Mouse (Mus musculus): ENCODE data around the gene Cartpt.
"Not testable (repeated sequence)": the region's sequence is repeated elsewhere in the genome, so short reads cannot be mapped to it uniquely, and the experiment has no call there.

The Cartpt gene

DNA sequence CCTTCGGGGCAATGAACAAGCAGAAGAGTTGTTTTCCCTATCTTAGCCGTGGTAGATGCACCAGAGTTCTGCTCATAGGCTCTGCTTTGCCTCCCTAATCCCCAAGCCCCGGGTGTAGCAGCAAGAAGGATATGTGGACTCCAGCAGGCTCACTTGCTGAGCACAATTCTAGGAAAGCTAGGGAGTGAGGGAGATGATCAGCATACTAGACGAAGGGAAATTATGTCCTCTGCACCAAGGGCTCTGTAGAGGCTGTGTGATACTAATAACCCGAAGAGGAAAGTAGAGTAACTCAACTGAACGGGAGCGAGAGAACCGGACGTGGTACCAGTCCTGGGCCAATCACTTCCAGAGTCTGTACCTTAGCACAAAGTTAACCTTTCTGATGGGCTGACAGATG is at the start of gene Cartpt:
Cartpt (minus strand) TSS at position 127 of the 400 bp plus-strand sequence.
- in situ Hi-C loops (cut with MboI; ENCODE audit: low pct_unique_long_range_greater_than_20kb in 1 of 2, low sequenced_read_pairs in 2 of 2, unreplicated experiment in 1 of 2) = no loop called here

DNA sequence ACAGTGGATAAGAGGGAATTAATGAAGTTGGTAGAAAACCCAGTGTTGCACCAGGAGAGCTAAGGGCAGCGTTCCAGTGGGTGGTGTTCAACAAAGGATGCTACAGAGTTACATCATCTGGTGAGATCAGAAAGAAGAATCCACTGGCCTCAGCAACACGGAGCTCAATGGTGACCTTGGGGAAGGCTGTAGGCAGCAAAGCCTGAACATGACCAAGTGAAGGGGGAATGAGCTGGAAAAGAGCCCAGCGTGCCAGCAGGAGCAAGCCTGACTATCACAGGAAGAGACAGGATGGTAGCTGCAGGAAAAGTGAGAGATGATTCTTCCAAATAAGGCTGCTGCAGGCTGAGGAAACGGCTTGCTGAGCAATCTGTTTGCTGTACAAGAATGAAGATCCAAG is 46.5 kb upstream of the Cartpt start:
- in situ Hi-C loops (cut with MboI; ENCODE audit: low pct_unique_long_range_greater_than_20kb in 1 of 2, low sequenced_read_pairs in 2 of 2, unreplicated experiment in 1 of 2) = no loop called here

DNA sequence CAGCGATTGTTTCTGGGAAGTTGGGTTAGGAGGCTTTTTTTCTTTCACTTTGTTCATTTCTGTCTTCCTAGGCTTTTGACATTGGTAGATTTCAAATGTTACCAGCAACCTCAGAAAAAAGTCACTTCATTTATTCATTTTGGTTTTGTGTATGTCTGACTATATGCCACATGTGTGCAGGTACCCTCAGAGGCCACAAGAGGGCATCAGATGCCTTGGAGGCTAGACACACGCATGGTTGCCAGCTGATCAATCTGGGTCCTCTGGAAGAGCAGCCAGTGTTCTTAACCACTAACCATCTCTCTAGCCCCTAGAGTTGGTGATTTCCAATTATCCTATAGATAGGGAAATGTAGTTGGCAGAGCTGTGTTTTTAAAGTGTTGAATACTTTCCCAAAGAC is 42.6 kb upstream of the Cartpt start:
- in situ Hi-C loops (cut with MboI; ENCODE audit: low pct_unique_long_range_greater_than_20kb in 1 of 2, low sequenced_read_pairs in 2 of 2, unreplicated experiment in 1 of 2) = no loop called here

DNA sequence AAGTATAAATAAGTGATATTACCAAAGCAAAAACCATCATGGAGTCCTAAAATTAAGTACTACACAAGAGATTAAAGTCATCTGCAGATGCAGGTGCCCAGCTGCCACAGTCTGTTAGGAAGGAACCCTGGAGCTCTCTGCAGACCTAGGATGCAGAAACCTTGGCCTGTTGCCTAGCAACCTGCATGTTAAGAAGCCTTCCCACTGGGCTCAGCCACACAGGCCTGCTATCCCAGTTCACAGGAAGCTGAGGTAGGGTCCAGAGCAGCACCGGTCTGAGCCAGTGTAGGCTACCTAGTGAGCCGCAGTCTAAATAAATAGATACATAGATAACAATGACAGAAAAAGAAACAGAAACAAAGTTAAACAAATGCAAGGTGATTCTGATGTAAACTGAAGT is 39.7 kb upstream of the Cartpt start:
- in situ Hi-C loops (cut with MboI; ENCODE audit: low pct_unique_long_range_greater_than_20kb in 1 of 2, low sequenced_read_pairs in 2 of 2, unreplicated experiment in 1 of 2) = no loop called here

DNA sequence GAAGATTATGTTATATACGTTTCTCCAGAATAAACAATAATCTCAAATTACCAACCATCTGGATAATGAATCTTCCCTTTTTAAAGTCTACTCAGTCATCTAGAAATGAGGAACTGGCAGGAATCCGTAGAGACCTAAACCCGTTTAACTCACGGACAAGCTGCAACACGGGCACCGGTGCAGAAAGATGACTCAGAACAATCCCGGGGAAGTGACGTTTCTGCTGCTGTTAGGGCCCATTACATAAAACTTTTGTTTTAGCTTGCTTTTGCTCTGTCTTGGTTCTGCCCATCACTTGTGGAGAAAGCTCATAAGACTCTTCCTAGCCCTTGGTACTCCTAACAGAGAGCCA is 38.4 kb upstream of the Cartpt start:
- in situ Hi-C loops (cut with MboI; ENCODE audit: low pct_unique_long_range_greater_than_20kb in 1 of 2, low sequenced_read_pairs in 2 of 2, unreplicated experiment in 1 of 2) = no loop called here

DNA sequence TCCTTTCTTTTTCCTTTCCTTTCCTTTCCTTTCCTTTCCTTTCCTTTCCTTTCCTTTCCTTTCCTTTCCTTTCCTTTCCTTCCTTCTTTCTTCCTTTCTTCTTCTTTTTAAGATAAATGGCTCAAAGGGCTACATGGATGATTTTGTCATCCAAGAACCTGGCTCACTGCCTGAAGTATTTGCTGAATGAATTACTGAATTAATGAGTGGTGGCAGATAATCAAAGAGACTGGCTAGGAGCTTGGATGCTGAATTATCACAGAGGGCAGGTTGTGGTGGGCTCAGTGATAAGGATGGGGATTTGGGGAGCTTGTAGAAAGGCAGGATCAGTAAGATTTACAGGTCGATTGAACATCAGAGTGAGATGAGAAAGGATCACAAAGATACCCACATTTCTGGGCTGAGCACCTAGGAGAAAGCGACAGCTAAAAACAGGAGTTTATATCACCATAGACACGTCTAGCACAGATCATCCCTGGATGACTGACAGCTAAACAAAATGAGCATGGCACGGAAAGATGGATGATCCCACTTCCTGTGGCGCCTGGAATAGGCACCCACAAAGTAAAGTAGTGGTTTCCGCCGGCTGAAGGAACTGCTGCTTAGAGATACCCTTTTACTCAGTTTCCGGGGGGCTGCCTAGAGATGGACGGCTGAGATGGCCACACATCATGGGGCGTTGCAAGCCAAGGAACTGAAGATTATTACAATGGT is 37.9 kb upstream of the Cartpt start:
- in situ Hi-C loops (cut with MboI; ENCODE audit: low pct_unique_long_range_greater_than_20kb in 1 of 2, low sequenced_read_pairs in 2 of 2, unreplicated experiment in 1 of 2) = no loop called here

DNA sequence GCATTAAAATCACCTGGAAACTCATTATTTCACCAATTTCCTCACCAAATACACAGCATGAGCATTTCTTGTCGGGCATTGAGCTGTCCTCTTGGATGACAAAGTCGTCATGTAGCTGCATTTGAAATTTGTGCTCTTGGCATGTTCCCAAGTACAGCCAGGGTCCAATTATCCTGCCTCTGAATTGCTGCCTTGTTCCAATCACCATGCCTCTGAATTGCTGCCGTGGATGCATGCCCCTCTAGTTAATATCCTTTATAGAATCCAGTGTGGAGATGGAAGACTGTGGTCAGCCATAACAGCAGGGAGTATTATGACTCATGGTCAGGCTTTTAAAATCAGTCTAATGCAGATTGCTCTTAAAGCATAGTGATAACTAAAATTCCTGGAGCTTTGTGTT is 36.9 kb upstream of the Cartpt start:
- in situ Hi-C loops (cut with MboI; ENCODE audit: low pct_unique_long_range_greater_than_20kb in 1 of 2, low sequenced_read_pairs in 2 of 2, unreplicated experiment in 1 of 2) = no loop called here

DNA sequence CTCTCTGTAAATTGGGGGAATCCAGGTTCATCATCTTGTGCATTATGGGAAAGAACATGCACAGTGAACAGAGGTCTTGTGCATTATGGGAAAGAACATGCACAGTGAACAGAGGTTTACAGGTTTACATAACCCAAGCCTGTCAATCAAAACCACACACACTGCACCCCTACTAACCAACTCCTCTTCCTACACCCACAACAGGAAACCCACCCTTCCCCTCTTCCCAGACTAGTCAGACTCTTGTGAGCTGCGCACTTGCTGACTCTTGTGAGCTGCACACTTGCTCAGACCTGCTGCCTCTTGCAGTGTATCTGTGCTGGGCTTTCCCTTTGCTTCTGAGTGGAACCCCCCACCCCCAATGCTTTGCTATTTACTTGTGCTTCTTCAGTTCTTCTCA is 31.5 kb upstream of the Cartpt start:
- in situ Hi-C loops (cut with MboI; ENCODE audit: low pct_unique_long_range_greater_than_20kb in 1 of 2, low sequenced_read_pairs in 2 of 2, unreplicated experiment in 1 of 2) = no loop called here

DNA sequence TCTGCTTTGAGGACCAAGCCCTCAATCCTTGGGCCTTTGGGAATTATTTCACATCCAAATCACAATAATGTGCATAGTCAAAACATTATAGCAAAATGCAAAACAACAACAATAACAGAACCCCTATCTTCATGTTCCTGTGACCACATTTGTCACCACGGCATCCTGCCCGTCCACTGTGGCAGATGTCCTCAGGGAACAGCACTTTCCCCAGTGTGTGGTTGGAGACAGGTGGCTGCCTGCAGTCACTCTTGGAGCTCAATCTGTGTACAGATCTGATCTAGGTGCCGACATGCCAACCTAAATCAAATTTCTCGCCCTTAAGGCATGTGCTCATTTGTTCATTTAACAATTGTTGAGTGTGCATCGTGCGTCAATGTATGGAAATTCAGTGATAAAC is 30.6 kb upstream of the Cartpt start:
- in situ Hi-C loops (cut with MboI; ENCODE audit: low pct_unique_long_range_greater_than_20kb in 1 of 2, low sequenced_read_pairs in 2 of 2, unreplicated experiment in 1 of 2) = no loop called here

DNA sequence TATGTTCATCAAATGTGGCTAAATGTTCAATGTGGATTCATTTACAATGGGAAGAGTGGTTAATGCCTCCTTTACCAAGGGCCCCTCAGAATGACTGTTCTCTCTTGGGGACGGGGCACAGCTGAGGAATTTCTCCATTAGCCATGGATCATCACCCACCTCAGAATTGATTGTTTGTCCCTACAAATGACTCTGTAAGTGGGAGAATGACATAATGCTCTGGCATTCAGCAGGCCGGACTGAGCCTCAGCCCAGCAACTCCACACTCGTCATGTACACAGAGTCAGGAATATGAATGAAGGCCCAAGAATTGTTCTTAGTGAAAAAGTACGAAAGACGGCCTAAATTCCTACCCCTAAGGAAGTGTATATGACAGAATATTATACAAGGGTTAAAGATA is 25.4 kb upstream of the Cartpt start:
- in situ Hi-C loops (cut with MboI; ENCODE audit: low pct_unique_long_range_greater_than_20kb in 1 of 2, low sequenced_read_pairs in 2 of 2, unreplicated experiment in 1 of 2) = no loop called here

DNA sequence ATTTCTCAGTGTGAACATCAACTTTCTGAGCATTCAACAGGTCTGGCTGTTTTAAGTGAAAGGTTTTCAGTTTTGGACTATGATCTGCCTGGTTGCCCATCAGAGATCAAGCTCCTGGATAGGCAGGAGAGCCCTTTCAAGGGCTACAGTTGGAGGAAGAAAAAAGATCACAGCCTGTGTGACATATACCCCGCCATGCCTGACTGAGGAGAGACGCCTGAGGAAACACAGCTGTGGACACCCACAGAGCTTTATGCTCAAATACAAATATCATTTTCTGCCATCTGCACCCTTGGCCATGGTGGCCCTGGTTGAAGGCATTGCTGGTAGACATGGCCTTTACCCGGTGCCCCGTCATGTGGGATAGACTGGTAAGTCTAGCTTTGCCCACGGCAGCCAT is 14.7 kb upstream of the Cartpt start:
- in situ Hi-C loops (cut with MboI; ENCODE audit: low pct_unique_long_range_greater_than_20kb in 1 of 2, low sequenced_read_pairs in 2 of 2, unreplicated experiment in 1 of 2) = no loop called here

DNA sequence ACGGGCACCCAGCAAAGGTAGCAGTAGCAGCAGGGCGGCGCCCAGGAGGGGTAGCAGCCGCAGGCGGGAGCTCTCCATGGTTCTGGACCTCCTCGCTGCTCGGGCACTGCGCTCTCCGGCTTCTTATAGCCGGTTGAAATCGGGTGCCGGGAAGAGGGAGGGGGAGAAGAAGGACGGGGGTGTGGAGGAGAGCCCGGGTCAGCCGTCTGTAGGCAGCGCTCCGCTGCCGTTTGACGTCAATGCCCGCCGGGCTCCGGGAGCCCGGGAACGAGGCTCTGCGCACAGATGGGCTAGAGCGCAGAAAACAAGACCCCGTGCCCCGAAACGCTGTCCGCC is 366 bp downstream of the Cartpt start:
- in situ Hi-C loops (cut with MboI; ENCODE audit: low pct_unique_long_range_greater_than_20kb in 1 of 2, low sequenced_read_pairs in 2 of 2, unreplicated experiment in 1 of 2) = no loop called here

DNA sequence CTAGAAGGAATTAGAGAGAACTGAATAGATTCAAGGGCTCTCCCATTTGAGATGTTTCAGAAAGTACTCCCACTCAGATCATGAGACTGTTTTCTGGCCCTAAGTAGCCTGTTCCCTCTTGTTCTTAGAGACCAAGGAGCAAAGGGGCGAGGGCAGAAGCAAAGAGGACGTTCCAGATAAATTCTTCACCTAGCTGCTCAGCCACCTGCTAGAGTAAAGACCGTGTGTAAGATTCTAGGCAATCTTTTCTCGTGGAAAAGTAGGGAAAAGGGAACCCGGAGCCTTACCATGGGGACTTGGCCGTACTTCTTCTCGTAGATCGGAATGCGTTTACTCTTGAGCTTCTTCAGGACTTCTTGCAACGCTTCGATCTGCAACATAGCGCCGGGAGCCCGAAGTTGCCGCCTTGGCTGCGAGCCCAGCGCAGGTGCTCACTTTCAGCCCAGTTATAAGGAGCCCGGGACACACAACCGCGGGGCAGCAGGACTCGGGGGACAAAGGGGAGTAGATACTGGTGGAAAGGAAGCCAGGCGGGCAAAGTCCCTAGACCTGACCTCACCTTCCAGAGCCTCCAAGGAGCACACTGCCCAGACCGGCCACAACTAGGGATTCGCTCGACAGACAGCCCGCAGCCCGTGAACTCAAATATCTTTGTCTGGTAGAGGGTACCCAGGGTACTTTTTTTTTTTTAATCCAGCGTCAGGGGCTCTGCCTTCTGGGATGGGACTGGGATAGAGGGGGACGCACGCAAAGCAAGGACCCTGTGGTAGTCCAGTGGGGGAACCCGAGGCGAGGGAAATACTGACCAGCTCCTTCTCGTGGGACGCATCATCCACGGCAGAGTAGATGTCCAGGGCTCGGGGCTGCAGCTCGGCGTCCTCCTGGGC is 978 bp downstream of the Cartpt start:
- in situ Hi-C loops (cut with MboI; ENCODE audit: low pct_unique_long_range_greater_than_20kb in 1 of 2, low sequenced_read_pairs in 2 of 2, unreplicated experiment in 1 of 2) = no loop called here

DNA sequence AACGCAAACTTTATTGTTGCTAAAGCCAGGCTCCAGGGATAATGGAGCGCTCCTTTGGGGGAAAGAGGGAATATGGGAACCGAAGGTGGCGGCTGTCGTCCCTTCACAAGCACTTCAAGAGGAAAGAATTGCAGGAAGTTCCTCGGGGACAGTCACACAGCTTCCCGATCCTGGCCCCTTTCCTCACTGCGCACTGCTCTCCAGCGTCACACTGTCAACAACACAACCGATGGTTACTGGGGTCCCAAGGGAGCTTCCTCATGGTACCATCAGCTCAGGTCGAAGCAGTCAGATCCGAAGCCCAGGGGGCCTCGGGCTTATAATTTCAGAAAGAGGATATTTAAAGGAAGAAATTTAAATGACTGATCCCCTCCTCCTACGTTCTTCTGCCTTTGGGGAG is 2.1 kb downstream of the Cartpt start:
- in situ Hi-C loops (cut with MboI; ENCODE audit: low pct_unique_long_range_greater_than_20kb in 1 of 2, low sequenced_read_pairs in 2 of 2, unreplicated experiment in 1 of 2) = no loop called here

DNA sequence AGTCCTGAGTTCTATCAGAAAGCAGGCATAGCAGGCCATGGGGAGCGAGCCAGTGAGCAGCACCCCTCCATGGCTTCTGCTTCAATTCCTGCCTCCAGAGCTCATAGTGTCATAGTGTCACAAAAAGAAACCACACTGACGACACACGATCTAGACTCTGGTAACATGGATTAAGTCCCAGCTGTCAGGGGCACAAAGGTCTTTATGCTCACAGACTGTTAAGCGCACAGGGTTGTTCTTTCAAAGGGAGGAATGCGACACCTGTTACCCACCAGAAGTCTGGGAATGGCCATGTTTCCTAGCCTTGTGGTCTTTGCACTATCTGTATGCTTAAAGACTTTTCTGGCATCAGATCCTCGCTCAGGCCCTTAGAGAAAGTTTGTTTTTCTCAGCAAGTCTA is 15.3 kb downstream of the Cartpt start:
- in situ Hi-C loops (cut with MboI; ENCODE audit: low pct_unique_long_range_greater_than_20kb in 1 of 2, low sequenced_read_pairs in 2 of 2, unreplicated experiment in 1 of 2) = no loop called here

DNA sequence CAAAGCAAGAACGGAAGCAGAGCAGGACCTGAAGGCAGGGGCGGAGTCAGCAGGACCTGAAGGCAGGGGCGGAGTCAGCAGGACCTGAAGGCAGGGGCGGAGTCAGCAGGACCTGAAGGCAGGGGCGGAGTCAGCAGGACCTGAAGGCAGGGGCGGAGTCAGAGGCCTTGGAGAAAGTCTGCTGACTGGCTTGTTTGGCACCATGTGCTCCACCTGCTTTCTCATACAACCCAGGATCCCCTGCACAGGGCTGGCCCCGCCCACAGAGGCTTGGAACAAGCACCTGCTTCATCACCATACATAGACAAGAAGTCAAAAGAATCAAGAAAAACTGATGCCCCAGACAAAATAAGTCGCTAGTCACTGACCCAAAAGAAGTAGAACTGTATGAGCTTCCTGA is 19.1 kb downstream of the Cartpt start:
- in situ Hi-C loops (cut with MboI; ENCODE audit: low pct_unique_long_range_greater_than_20kb in 1 of 2, low sequenced_read_pairs in 2 of 2, unreplicated experiment in 1 of 2) = not testable (repeated sequence)

DNA sequence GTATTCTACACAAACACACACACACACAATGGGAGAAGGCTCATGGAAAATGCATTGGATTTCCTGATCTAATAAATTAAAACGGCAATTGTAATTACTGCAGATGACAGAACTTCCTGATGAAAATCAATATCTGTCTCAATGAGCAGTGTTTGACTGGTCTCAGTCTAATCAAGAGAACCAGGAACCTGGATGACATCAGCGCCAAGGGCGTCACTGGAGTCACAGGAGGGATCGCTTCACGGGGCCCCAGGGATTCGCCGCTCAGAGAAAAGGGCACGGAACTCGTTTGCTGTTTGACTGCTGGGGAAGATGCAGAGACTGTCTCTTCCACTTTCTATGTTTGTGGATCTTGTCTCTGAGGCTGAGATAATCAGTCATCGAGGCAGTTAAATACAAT is 21.2 kb downstream of the Cartpt start:
- in situ Hi-C loops (cut with MboI; ENCODE audit: low pct_unique_long_range_greater_than_20kb in 1 of 2, low sequenced_read_pairs in 2 of 2, unreplicated experiment in 1 of 2) = no loop called here

DNA sequence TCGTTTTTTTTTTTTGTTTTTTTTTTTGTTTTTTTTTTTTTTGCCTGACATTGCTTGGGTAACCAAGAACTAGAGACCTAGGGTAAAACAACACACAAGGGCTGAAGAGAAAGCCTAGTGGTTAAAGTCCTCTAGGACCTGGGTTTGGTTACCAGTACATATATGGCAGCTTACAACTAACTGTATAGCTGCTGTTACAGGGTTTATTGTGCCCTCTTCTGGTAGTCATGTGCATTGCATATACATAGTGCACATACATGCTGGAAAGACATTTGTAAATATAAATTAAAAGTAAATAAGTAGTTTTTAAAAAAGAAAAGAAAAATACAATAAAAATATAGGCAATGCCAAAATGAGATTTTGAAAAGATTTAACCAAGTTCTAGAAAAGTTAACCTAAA is 28.8 kb downstream of the Cartpt start:
- in situ Hi-C loops (cut with MboI; ENCODE audit: low pct_unique_long_range_greater_than_20kb in 1 of 2, low sequenced_read_pairs in 2 of 2, unreplicated experiment in 1 of 2) = no loop called here

DNA sequence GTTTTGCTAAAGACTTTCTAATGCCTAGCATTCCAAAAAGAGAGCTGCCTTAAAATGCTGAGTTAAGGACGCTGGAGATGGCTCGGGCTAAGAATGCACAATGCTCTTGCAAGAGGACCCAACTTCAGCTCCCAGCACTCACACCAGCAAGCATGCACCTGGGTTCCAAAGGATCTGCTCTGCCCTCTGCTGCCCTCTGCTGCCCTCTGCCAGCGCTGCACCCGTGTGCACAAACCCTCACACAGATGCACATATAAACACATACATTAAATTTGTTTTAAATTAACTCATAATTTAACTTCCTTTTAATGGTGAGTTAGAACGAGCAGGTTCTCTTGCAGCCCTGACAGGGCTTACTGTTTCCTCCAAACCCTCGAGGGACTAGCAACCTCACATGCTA is 32.5 kb downstream of the Cartpt start:
- in situ Hi-C loops (cut with MboI; ENCODE audit: low pct_unique_long_range_greater_than_20kb in 1 of 2, low sequenced_read_pairs in 2 of 2, unreplicated experiment in 1 of 2) = loop anchor here in 1 of 2 experiments (10.0 kb wide), 1 partner anchor 116 kb away; no protein-coding TSS in a partner anchor

DNA sequence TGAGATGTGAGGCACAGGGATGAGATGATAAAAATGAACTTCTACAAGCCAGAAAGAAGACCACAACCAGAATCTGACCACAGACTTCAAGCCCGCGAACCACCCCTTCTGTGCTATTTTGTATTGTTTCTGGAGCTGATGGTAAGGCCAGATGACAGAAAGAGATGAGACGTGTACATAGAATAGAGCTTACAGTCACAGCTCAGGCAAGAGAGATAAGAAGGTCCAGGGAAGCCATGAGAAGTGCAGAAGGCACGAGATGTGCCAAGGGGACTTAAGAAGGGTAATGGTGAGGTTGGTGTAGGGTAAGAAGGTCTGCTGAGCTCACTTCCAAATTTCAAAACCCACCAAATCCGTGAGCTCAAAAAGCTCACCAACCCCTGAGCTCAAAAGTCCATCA is 36.6 kb downstream of the Cartpt start:
- in situ Hi-C loops (cut with MboI; ENCODE audit: low pct_unique_long_range_greater_than_20kb in 1 of 2, low sequenced_read_pairs in 2 of 2, unreplicated experiment in 1 of 2) = loop anchor here in 1 of 2 experiments (10.0 kb wide), 1 partner anchor 120 kb away; no protein-coding TSS in a partner anchor
